Mouse (Mus musculus) cerebellum, adult 2 months (tissue): ENCODE measurements around the gene Nop58.

Experiments used
- CTCF ChIP-seq: fragments of 200-500 bp; IDR thresholded peaks from 2 replicates; pipeline ENCODE4 v1.5.1; 2011; ENCODE audit warnings: low read depth, mild to moderate bottlenecking, control low read depth, low read length, moderate library complexity, borderline replicate concordance; ENCODE audit not compliant: insufficient read depth
- POLR2A ChIP-seq: fragments of 200-500 bp; IDR thresholded peaks from 2 replicates; pipeline ENCODE4 v1.6.1; 2011; ENCODE audit warnings: low read length, control low read depth, borderline replicate concordance; ENCODE audit not compliant: insufficient read depth

GRCm38 (mm10) chr1:59762208-59762607, 77.4 kb downstream of the Nop58 start:
- TF ChIP-seq CTCF: no peak
- no peak for TF ChIP-seq POLR2A
